Mouse (Mus musculus) spleen, adult 2 months (tissue): ENCODE results near the gene Tmem252.

Source experiments
- CTCF ChIP-seq: fragments of 200-500 bp; IDR thresholded peaks from 2 replicates; pipeline ENCODE4 v1.5.1; 2011; ENCODE audit warnings: mild to moderate bottlenecking, inconsistent platforms; ENCODE audit not compliant: insufficient read depth, insufficient read length, insufficient replicate concordance; ENCODE audit errors: extremely low read depth
- POLR2A ChIP-seq: fragments of 200-500 bp; IDR thresholded peaks from 2 replicates; pipeline ENCODE4 v1.6.1; 2011; ENCODE audit warnings: low read depth, low read length, inconsistent platforms

DNA sequence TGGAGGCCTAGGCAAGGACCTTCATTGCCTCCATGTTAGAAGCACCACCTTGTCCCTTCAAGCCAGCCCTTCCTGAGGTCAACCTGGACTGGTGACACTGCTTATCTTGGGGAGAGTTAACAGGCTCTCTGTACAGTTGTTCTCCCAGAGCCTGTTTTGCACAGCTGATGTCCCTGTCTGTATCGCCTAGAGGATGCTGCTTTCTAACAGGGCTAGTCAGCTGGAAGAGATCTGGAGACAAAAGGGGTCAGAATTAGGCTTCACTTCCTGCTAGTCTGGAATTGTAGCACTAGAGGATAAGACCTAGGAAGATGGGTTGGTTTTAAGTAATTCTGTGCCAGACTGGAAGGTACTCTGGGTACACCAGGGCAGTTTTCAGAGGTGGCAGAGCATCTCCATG, 24.1 kb downstream of the Tmem252 start:
- TF ChIP-seq CTCF (no peak), POLR2A (no peak)
